Mouse (Mus musculus) liver, embryonic 16.5 days (tissue): Measurements from ENCODE around the gene Sephs1. TPM values are rescaled to one million over a fixed set of nuclear protein-coding genes. Genes with fewer than 3 reads are reported as not detected.

Experiments
- ATAC-seq: fragments of 200-750 bp; cut with Nextera tagmentation; 2 replicates; pipeline ENCODE4 v1.8.0; 2017; ENCODE audit warnings: low read depth, mild to moderate bottlenecking, moderate number of reproducible peaks, moderate library complexity
- H3K27ac ChIP-seq: fragments of 300-500 bp; sonication (generic); 2 replicates; pipeline ENCODE4 v1.5.1; 2014; ENCODE audit warnings: mild to moderate bottlenecking, low read length
- H3K27me3 ChIP-seq: fragments of 300-500 bp; sonication (generic); 2 replicates; pipeline ENCODE4 v1.6.1; 2014; ENCODE audit warnings: low read depth, low read length, mixed read lengths; ENCODE audit not compliant: control insufficient read depth, insufficient read depth
- H3K36me3 ChIP-seq: fragments of 300-500 bp; sonication (generic); 2 replicates; pipeline ENCODE4 v1.6.1; 2014; ENCODE audit warnings: mild to moderate bottlenecking; ENCODE audit not compliant: control insufficient read depth, insufficient read depth
- H3K4me1 ChIP-seq: fragments of 300-500 bp; sonication (generic); 2 replicates; pipeline ENCODE4 v1.6.1; 2014; ENCODE audit warnings: low read depth, low read length, mixed read lengths; ENCODE audit not compliant: control insufficient read depth
- H3K4me2 ChIP-seq: fragments of 300-500 bp; sonication (generic); 2 replicates; pipeline ENCODE4 v1.6.1; 2014; ENCODE audit warnings: low read depth, low read length, mixed read lengths
- H3K4me3 ChIP-seq: fragments of 300-500 bp; sonication (generic); 2 replicates; pipeline ENCODE4 v1.5.1; 2014; ENCODE audit warnings: low read depth, mild to moderate bottlenecking, low read length
- H3K9ac ChIP-seq: fragments of 300-500 bp; sonication (generic); 2 replicates; pipeline ENCODE4 v1.6.1; 2014; ENCODE audit warnings: low read depth, low read length
- H3K9me3 ChIP-seq: fragments of 300-500 bp; sonication (generic); replicated peaks from 2 replicates; pipeline ENCODE4 v1.6.1; 2016; ENCODE audit warnings: low read length; ENCODE audit not compliant: control insufficient read depth
- WGBS: fragments of 180-500 bp; shearing (Covaris S2); extraction: QIAGEN DNeasy Blood & Tissue Kit; methylation state at CpG from one replicate; pipeline ENCODE4 v1.1.7; 2014; ENCODE audit not compliant: insufficient replicate concordance; 5-methylcytosine and 5-hydroxymethylcytosine counted together
- polyA plus RNA-seq: library from polyadenylated mRNA; unstranded; fragments of >200 nt; fragmentation: Nextera tagmentation; extraction: Ambion mirVana; gene quantifications from 2 replicates; pipeline ENCODE4 v1.2.1, GENCODE M21; 2015

The Sephs1 gene
- polyA plus RNA-seq, 1 experiment from 2014 or later: 22.7 TPM

DNA sequence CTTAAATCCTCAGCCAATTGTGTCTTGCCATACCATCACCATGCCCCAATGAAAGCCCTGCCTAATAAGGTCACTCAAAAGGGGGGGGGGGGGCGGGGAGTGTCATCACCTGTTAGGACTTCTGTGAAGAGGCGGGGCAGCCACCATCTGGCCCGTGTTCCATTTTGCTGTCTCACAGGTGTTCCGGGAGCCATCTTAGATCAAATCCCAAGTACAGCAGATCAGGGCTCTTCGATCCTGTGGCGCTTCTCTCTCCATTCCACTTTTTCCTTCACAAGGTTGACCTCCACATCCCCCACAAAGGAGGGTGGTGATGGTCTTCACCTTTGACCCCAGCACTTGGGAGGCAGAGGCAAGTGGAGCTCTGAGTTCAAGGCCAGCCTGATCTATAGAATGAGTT, 34.7 kb downstream of the Sephs1 start:
- ATAC-seq: no peak
- H3K9me3 ChIP-seq: no peaks in the 10 kb centered on the region
- no peak overlapping the region for H3K9ac ChIP-seq
- H3K4me3 ChIP-seq: no peak overlapping the region
- no peak overlapping the region for H3K27ac ChIP-seq
- no peak overlapping the region for H3K4me2 ChIP-seq
- no peaks in the 10 kb centered on the region for H3K27me3 ChIP-seq
- H3K36me3 ChIP-seq: no peaks in the 10 kb centered on the region
- peaks cover 19% of the 10 kb centered on the region for H3K4me1 ChIP-seq
- WGBS: 68% methylated on average over 5 of the region's 6 CpGs

DNA sequence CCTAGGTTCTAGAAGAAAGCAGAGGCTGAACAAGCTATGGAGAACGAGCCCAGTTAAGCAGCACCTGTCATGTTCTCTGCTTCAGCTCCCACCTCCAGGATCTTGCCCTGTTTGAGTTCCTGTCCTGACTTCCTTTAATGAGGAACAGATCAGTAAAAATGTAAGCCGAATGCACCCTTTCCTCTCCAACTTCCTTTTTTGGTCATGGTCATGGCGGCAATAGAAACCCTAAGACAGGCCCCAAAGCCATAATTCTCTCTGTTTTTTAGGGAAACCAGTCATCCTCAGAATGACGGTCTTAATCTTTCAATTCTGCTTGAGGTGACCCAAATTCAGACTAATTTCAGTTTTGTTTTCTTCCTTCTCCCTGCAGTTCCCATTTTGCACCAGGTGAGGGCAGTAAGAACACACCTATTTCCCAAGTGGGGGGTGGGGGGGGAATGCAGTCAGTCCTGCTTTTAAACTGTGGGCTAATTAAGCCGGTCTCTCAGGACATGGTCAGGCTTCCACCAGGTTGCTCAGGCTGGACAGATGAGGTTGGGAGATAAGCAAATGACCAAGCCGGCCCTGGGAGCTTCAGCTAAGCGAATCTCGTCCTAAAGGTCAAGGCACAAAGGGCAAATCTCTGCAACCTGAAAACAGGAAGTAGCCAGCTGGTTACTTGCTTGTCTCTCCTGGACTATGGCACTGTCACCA, 36.1 kb downstream of the Sephs1 start:
- H3K27me3 ChIP-seq: no peaks in the 10 kb centered on the region
- H3K4me1 ChIP-seq: peaks cover 19% of the 10 kb centered on the region
- H3K9ac ChIP-seq: 0 out of 2 replicates have a peak overlapping the region, but pooled peaks have one; percentile 27
- peak overlapping the region; percentile 65 for H3K27ac ChIP-seq
- H3K9me3 ChIP-seq: no peaks in the 10 kb centered on the region
- H3K4me3 ChIP-seq: peak overlapping the region; percentile 21
- no peaks in the 10 kb centered on the region for H3K36me3 ChIP-seq
- 6% methylated on average over 8 of the region's 8 CpGs for WGBS
- peak overlapping the region; percentile 35 for H3K4me2 ChIP-seq
- peak; percentile 34 for ATAC-seq

DNA sequence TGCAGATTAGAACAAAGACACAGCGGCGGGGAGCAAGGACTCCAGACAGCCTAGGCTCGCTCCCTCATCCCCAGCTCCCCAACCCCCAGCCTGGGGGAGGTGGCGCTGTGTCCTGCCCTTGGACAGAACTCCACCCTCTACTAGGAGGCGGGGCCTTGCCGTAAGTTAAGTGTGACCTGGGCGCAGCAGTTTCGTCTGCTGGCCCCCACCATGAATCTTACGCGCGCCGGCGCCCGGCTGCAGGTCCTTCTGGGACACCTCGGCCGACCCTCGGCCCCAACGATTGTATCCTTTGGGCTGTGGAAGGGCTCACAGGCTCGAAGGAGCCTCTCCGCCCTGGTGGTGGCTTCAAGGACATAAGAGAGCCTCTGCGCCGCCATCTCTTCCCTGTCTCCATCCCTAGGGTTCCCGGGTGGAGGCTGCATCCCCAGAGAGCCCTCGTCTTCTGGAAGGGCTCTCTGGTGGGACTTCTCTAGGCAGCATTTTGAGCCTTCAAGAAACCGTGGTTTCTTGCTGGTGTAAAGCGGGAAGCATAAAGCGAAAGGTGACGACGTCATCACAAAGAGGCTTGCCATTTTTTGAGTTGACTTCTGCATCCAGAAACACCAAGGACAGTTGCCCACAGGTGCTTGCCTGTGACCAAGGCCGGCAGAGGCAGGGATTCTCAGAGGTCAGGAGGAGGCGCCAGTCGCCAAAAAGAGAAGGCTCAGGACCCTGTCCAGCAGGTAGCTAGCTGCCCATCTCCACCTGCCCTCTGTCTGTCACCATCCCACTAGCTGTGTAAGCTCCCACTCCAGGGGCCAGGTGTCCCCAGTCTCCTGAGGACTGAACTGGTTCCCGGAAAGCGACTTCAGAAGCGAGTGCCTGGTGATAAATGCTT, 37.7 kb downstream of the Sephs1 start, which contains the start of gene Phyh:
TSS of gene Phyh (plus strand) at position 160 of the 880 bp plus-strand sequence.
- WGBS: 5% methylated on average over 35 of the region's 35 CpGs
- Histone ChIP-seq H3K4me2 (peak within 1 kb of the TSS; percentile 94), H3K27ac (peak within 1 kb of the TSS; percentile 86), H3K9ac (peak within 1 kb of the TSS; percentile 76), H3K9me3 (no peaks in the 10 kb centered on the region), H3K4me3 (peak within 1 kb of the TSS; percentile 73), H3K4me1 (peaks cover 19% of the 10 kb centered on the region), H3K36me3 (no peaks in the 10 kb centered on the region), H3K27me3 (no peaks in the 10 kb centered on the region)
- ATAC-seq: peak; percentile 89

DNA sequence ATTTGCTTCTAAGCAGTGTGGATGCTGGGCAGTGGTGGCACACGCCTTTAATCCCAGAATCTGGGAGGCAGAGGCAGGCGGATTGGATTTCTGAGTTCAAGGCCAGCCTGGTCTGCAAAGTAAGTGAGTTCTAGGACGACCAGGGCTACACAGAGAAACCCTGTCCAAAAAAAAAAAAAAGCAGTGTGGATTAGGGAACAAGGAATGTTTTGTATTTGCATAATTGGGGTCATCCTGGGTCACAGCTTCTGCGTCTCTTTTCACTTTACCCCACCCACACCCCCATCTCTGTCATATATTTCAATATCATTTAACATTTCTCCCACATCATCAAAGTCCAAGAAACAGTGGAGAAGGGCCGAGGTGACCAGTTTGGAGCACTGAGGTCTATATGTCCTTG, 39.7 kb downstream of the Sephs1 start:
- H3K36me3 ChIP-seq: no peaks in the 10 kb centered on the region
- no peak overlapping the region for H3K4me3 ChIP-seq
- no peak overlapping the region for H3K4me2 ChIP-seq
- H3K9ac ChIP-seq: no peak overlapping the region
- 52% methylated on average over 5 of the region's 5 CpGs for WGBS
- no peaks in the 10 kb centered on the region for H3K9me3 ChIP-seq
- H3K27me3 ChIP-seq: no peaks in the 10 kb centered on the region
- H3K4me1 ChIP-seq: peaks cover 19% of the 10 kb centered on the region
- no peak for ATAC-seq
- H3K27ac ChIP-seq: no peak overlapping the region; the same call in 1 of the 2 replicates

DNA sequence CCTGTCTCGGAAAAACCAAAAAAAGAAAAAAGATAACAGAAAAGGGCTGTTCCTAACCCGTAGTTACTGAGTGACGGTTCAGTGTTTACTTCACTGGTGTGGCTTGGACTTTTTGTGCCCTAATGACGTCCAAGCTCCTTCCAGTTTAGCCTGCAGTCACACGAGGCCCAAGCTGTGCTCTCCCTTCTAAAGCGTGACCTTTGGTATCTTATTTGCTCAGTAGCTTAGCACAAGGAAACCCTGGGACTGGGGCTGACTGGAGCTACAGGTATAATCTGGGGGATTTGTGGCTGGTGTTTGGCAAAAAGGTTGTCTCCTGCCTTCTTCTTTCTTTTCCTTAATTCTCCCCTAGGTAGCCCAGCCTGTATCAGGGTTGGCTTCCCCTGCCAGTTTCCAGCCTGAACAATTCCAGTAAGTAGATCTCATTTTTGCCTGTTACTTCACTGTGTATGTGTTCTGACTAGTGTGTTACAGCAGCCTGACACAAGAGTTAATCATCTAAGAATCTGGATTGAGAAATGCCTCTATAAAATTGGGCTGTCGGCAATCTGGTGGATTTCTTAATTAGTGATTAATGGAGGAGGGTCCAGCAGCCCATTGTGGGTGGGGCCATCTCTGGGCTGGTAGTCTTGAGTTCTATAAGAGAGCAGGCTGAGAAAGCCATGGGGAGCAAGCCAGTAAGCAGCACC, 41.3 kb downstream of the Sephs1 start:
- H3K27me3 ChIP-seq: no peaks in the 10 kb centered on the region
- peaks cover 13% of the 10 kb centered on the region for H3K4me1 ChIP-seq
- no peaks in the 10 kb centered on the region for H3K9me3 ChIP-seq
- WGBS: 36% methylated on average over 7 of the region's 7 CpGs
- H3K36me3 ChIP-seq: no peaks in the 10 kb centered on the region
- H3K27ac ChIP-seq: peak overlapping the region; percentile 79
- ATAC-seq: peak; percentile 71
- H3K9ac ChIP-seq: no peak overlapping the region
- peak overlapping the region; percentile 14; the same call in 1 of the 2 replicates for H3K4me2 ChIP-seq
- H3K4me3 ChIP-seq: no peak overlapping the region

DNA sequence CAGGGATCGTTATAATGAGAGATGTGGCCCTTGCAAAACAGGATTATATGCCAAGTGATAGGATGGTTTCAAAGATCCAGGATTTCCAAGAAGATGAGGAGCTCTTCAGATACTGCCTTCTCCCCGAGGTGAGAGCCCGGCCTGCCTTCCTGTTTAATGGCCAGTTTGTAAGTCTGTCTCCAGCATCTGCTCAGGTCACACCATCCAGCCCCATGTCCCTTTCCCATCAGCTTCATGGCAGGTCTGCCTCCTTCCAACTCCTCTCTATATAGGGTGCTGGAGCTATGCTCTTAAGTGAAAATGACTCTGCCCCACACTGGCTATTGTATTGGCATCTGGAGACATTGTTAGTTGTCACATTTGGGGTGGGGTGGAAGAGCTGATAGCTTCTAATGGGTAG, 46.0 kb downstream of the Sephs1 start:
- no peak overlapping the region for H3K9ac ChIP-seq
- no peak overlapping the region for H3K4me2 ChIP-seq
- H3K4me3 ChIP-seq: no peak overlapping the region
- WGBS: 64% methylated on average over 3 of the region's 3 CpGs
- 0 out of 2 replicates have a peak, but pooled peaks cover 6% of the 10 kb centered on the region for H3K36me3 ChIP-seq
- no peaks in the 10 kb centered on the region for H3K9me3 ChIP-seq
- no peaks in the 10 kb centered on the region for H3K27me3 ChIP-seq
- H3K27ac ChIP-seq: no peak overlapping the region
- H3K4me1 ChIP-seq: no peaks in the 10 kb centered on the region
- ATAC-seq: no peak

DNA sequence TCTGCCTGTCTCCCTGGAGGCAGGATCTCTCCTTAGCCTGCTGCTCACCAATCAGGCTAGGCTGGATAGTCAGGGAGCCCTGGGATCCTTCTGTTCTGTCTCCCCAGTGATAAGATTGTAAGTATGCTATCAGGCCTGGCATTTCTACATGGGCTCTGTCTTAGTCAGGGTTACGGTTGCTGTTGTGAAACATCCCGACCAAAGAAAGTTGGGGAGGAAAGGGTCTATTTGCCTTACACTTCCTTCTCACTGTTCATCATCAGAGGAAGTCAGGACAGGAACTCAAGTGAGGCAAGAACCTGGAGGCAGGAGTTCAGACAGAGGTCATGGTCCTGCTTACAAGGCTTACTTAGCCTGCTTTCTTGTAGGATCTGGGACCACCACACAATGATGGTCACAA, 47.9 kb downstream of the Sephs1 start:
- H3K4me3 ChIP-seq: no peak overlapping the region
- no peak overlapping the region for H3K9ac ChIP-seq
- H3K4me2 ChIP-seq: no peak overlapping the region
- 0 out of 2 replicates have a peak, but pooled peaks cover 6% of the 10 kb centered on the region for H3K36me3 ChIP-seq
- no peak for ATAC-seq
- no peak overlapping the region for H3K27ac ChIP-seq
- H3K4me1 ChIP-seq: no peaks in the 10 kb centered on the region
- no peaks in the 10 kb centered on the region for H3K9me3 ChIP-seq
- no peaks in the 10 kb centered on the region for H3K27me3 ChIP-seq
- 42% methylated on average over 2 of the region's 2 CpGs for whole genome bisulfite sequencing

DNA sequence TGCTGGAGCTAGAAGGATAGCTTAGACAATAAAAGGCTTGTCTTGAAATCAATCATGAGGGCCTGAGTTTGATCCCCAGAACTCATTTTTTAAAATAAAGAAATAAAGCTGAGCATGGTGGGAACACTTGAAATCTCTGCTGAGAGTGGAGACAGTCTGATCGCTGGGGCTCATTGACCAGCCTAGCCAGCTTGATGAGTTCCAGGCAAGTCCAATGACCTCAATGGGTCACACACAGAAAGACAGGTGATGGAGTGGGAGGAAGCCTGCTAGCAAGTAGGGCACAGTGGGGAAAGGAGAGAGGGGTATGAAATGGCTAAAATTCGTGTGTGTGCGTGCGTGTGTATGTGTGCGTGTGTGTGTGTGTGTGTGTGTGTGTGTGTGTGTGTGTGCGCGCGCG, 53.2 kb downstream of the Sephs1 start:
- WGBS: 85% methylated on average over 9 of the region's 9 CpGs
- no peak for ATAC-seq
- Histone ChIP-seq H3K9me3 (no peaks in the 10 kb centered on the region), H3K4me2 (no peak overlapping the region), H3K4me3 (no peak overlapping the region), H3K27me3 (no peaks in the 10 kb centered on the region), H3K36me3 (peaks cover 20% of the 10 kb centered on the region; the same call in 1 of the 2 replicates), H3K9ac (no peak overlapping the region), H3K27ac (no peak overlapping the region), H3K4me1 (no peaks in the 10 kb centered on the region)
